Mouse (Mus musculus) 3T3-L1 (cell line): ENCODE measurements around the gene Relt.

Source experiments
- DNase-seq: peaks from one replicate; pipeline ENCODE4 v3.0.0-alpha.2; 2015; ENCODE audit warnings: low read depth, low spot score

The Relt gene

DNA sequence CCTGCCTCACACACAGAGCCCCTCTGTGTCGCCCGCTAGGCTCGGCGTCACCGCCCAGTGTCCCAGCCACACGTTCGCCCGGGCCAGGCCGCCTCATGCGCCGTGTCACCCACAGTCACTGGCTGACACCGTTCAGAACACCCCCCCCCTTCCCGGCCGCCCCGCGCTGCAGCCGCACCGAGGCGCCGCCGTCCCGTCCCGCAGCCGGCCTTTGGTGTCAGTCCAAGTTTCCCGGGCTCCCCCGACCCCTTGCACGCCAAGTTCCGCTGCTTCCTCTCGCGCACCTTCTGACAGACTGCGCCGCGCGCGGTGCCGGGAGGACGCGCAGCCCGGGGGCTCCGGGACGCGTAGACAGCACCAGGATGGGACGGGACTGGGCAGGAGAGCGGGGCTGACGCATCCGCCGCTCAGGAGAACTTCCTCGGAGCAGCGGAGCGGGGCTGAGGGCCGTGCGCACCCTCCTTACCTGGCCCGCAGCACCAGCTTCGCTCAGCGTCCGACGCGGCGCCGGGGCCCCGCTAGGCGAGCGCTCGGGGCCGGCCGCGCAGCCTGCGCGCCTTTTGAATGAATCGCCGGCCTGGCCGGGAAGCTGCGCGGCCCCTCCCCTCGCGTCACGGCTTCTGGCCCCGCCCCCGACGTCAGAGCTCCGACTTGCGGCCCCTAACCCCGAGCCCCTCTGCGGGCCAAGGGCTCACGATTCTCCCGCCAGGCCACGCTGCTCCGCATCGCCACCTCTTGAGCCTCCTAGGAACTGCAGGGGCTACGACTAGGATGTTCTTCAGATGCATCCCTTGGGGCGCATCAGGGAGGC is at the start of gene Relt:
Relt (minus strand) TSS at position 619 of the 811 bp plus-strand sequence.
- DNase-seq = peak; percentile 89

DNA sequence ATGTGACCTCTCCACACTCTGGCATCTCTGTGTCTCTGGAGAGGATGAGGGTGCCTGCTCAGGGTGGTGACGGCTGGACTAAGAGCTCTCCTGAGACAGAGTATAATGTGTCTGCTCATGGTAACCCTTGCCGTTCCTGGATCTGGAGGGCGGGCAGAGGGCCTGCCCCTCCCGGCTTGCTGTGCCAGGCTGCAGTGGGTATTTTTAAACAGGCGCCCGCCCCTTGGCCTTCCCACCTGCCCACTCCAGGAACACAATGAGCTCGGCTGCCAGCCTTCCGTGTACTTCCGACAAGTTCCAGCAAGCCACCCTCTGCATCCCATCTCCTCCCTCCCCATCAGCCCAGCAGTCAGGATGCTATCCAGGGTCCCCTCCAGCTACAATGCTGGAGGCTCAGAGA is 48.5 kb upstream of the Relt start:
- DNase-seq = no peak

DNA sequence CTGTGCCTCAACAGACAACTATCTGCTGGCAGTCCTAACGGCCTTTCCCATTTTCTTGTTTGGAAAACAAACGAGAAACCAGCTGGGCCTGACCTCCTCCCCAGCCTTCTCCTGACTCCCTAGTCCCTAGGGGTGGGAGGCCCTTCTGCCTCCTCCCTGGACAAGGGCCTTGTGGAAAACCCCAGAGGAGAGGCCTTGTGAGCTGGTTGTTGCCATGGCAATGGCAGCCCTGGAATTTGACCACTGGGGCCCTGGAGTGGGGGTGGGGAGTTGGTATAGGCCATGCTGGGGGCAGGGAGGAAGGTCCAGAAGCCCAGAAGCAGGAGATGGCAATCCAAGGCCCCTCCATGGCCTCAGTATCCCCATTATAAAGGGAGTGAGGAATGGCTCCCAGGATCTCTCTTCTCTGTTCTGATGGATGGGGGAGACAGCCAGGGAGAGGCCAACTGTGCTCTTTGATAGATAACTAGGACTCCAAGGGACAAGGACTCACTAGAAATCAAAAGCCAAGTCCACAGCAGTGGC is 48.1 kb upstream of the Relt start:
- peak; percentile 48 for DNase-seq

DNA sequence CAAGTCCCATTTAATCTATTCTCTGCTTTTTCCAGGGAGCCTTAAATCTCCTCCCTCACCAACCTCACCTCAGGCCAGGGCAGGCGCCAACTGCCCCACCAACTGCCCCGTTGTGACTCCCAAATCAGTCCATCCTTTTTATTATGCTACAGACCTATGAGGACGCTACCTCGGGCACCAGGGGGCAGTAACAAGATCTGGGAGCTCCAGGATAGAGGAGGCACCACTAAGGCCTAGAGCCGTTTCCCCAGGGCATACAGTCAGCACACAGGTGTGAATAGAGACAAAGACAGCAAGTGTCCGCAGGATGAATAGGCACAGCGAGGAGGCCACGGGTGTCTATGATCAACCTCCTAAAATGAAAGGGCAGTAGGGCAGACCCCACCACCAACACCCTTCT is 45.3 kb upstream of the Relt start:
- peak; percentile 68 for DNase-seq

DNA sequence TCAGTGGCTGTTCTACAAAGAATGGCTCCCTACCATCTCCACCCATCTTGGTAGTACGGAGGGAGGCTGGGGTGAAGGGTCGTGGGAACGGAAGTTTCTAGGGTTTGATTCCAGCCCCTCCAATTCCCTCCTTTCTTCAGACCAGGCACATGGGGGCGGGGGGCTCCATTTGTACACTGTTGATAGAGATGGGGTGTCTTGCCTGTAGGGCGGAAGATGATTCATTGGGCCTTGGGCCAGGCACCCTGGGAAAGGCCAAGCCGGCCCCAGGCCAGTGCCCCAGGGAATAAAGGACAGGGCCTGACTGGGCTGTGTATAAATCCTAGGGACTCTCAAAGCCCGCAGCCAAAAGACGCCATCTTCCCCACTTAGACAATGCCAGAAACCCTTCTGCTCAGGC is 44.8 kb upstream of the Relt start:
- peak; percentile 16 for DNase-seq

DNA sequence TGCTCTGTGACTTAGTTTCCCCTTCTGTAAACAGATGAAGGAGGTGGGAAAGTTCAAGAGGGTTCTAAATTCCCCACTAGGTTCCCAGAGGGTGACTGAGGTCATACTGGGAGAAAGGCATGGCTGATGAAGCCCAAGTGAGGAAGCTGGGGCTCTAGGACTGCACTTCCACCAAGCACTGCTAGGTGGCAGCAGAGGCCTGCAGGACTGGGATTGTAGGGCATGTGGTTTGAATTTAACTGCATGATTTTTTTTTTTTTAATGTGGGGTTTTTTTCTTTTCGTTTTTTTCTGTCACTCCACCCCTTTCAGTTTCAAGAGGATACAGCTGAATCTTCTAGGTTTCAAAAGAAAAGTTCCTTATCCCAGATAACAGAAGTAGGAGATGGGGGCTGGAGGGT is 44.0 kb upstream of the Relt start:
- DNase-seq = peak; percentile 86

DNA sequence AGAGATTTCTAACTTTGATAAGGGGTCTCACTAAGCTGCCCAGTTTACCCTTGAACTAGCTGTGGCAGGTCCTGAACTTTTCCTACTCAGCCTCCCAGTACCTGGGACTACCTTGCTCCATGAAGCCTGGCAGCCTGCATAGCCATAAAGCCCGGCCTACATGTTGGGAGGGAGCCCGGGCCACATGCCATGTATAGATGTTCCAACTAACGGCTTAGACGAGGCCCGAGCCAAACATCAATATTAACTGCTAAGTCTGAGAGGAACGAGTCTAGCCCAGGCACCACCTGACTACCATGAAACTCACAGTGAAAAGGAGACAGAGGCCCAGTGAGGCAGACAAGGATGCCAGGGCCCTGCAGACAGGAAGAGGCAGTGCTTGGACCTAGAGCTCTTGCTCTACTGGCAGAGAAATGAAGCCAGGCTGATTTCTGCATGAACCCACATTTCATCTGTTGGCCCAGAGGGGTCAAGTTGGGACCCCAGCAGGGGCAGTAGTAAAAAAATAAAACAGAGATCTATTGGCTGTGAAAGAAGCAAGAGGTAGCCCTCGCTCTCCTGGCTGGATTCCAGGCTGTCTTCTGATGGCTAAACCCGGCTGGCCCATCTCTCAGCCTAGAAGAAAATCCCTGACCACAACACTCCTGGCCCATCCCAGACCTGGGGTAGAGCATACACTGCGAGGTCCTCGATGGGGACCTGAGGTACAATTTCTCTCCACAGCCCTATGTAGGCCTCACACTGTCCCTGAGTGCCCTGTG is 43.0 kb upstream of the Relt start:
- DNase-seq = no peak

DNA sequence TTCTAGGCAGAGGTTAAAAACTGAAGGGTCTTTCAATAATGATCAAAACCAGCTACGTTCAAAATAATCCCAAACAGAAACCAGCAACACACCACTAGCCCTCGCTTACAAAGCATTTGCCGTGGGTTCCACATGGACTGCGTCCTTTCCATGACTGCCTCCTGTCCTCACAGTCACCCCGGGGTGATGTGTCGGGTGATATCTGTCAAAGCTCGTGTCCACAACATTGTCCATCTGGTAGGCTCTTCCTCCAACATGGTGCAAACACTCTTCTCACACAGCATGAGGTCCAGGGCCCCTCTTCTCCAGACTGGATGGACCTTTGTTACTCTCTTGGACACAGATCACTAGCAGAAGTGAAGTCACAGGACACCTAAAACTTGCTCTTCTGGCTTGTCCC is 41.8 kb upstream of the Relt start:
- DNase-seq = no peak

DNA sequence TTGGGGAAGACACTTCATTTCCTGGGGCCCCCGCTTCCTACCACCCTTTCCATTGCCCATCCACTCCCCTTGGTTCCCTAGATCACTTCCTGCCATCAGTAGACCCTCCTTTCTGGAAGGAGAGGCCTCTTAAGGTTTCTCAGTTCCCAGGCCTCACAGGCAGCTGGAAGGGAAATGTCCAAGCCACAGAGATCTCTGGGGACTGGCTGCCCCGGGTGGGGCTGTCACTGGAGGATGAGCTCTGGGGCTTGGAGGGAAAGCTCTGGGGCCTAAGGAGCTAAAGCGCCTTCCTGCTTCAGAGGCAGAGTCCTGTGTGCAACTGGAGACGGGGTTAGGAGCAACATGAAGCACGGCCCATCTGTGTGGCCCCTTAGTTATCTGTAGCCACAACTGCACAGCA is 41.4 kb upstream of the Relt start:
- no peak for DNase-seq

DNA sequence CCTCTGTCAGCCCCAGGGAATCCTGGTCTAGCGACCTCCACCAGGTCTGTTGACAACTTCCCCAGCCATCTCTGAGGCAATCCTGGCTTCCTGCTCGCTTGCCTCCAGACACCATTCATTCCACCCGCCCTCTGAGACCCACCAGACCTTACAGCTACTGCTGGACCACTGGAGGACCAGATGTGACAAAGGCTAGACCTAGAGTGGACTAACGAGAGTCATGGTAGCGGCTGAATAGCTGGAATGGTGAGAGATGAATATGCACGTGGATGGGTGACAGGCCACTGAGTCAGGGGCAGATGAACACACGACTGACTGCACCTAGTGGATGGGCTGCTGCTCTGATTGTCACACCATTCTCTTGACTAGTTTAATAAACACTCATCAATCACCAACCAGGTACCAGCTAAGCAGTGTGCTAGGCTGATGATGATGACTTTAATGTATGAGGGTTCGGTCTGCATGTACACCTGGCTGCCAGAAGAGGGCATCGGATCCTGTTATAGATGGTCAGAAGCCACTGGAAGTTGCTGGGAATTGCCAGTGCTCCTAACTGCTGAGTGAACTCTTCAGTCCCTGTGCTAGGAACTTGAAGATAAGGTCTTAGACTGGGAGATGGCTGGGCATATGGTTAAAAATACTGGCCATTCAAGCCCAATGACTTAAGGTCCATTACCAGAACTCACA is 39.3 kb upstream of the Relt start:
- peak; percentile 58 for DNase-seq

DNA sequence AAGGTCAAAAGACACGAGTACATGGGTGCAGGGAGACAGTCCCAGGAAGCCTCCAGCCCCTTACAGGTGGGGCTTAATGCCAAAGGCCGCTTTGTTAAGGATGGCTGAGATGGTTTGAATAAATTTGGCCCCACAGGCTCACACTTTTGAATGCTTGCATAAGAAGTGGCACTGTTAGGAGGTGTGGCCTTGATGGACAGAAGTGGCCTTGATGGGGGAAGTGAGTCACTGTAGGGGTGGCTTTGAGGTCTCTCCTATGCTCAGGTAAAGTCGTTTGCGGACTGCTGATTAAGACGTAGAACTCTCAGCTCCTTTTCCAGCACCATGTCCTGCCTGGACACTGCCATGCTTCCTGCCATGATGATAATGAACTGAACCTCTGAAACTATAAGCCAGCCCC is 34.6 kb upstream of the Relt start:
- no peak for DNase-seq

DNA sequence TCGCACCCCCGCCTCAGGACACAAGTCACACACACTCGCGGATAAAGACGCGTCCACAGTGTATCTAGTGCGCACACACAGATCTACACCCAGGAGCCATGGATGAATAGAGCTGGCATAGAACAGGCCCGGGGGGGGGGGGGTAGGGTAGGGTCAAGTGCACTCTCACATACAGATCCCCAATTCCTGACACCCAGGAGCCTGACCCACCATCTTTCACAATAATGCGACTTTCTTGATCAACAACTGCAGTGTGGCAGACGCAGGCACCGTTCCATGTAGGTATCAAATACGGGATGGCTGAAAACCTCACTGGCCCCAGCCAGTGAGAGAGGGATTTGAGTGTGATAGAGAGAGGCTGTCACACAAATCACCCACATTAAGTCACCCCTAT is 31.6 kb upstream of the Relt start:
- no peak for DNase-seq

DNA sequence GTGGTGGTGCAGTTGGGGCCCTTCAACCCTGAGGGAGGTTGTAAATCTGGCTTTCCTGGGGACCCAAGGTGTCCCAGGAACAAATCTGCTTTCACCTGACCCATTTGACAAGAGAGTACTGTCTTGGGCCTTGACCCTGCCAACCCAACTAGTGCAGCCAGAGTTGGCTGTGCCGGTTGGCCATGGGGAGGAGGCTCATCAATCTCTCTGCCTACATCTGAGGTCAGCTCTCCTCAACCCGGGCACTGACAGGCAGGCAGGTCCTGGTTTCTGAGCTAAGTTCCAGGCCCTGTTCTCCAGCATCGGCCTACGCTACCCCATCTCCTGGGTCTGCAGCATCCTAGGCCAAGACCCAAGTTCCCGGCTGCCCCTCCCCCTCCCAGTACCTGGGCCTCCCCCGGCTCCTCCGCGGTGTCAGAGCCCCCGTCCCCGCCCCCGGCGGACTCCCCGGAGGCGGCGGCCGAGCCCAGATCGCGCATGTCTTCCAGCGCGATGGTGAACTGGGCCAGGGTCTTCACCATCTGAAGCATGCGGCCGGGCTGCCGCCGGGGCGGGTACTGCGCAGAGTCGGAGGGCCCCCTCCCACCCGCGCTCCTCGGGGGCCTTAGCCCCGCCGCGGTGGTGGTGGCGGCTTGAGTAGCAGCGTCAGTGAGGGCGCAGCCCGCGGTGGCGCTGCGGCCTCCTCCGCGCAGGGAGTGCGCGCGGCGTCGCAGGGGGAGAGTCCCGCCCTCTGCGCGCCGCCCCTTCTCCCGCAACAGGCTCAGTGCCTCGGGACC is 31.0 kb upstream of the Relt start:
- no peak for DNase-seq

DNA sequence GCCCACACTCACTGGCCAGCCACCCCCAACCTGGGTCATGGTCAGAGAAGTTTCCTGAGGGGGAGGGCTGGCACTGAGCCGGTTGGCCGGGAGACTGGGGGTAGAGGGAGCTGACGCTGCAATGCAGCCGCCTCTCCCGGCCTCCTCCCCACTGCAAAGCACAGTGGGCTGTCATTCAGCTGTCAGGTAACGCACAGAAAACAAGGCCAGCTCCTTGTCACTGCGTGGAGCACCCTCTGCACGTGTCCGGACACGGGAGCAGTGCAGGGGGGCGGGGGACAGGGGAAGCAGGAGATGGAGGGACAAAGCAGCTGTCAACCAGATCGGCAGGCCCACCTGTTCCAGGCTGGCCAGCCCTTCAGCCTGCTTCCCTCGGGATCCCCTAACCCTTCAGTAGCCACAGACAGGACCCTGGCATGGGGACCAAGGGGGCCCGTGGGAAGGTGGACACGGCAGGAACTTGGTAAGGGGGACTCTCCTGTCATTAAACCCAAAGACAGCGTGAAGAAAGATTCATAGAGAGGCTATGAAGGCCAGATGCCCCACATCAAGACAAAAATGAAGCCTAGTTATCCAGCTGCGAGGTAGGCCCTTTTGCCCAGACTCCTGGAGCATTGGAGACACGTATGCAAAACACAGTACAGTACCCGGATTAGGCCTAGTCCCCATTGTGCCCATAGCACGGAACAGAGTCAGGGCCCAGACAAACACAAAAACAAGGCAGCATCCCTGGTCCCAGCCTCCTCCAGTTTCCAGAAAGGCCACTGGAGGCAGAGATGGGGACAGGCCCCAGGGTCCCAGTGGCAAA is 30.2 kb upstream of the Relt start:
- DNase-seq = no peak

DNA sequence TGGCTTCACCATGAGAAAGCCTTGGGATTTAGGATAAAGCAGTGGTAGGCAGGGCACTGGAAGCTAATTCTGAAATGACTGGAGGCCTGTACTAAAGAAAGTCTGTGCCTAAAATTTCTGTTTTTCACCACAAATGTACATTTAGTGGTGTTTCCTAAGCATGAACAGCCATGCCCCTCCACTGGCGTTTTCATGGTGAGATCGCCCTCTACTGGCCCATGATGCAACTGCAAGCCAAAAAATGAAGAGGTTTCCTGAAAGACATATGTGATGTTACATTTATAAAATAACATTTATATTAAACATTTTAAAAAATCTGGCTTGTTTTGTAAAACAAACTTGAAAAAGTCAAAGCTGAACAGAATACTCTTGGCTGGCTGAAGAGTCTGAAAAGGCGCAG is 23.3 kb upstream of the Relt start:
- DNase-seq = peak; percentile 64

DNA sequence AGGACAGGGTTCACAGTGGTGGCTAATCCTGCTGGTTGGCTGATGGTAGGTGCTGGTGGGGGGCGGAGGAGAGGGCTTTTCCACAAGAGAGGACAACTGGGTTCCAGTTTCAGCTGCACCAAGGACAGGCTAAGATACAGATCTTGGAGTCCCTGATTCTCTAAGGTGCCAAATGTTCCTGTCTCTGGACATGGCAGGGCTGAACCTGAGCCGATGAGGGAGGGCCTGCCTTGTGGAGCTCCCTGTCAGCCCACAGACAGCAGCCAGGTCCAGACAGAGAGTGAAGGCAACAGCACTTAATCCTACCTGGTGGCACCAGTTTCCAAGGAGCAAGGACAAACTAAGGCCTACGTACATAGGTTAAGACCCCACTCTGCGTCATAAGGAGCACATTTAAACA is 21.2 kb upstream of the Relt start:
- DNase-seq = no peak

DNA sequence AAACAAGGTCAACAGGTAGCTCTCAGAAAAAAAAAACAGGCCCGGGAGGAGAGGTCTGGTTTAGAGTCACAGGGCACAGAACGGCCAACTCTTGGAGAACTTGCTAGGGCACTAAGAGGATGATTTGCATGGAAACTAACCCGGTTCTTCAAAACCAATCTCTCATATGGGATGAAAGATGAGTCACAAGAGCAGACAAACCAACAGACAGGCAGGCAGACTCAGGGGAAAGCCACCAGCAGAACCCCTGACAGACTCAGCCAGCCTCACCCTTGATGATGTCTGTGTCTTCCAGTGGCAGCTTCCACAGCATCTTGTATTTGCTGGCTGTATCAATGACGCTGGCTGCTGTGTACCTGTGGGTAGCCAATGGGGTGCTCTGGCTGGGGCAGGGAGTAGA is 18.7 kb upstream of the Relt start:
- no peak for DNase-seq

DNA sequence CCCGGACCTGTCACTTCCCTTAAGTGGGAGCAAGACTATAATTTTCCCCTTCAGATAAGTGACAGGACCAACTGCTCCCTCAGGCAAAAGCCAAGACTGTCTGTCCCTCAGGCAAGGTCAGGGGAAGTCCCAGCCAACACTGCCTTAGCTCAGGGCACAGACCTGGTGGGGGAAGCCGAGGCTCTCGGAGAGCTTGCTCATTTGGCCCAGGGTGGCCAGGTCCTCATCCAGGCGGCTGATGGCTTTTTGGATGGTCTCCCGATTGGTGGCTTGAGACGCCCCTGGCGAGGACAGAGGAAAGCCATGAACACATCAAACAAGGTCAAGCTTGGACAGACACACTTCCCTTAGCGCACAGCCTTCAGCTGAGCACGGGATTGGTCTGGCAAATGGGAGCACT is 18.3 kb upstream of the Relt start:
- no peak for DNase-seq

DNA sequence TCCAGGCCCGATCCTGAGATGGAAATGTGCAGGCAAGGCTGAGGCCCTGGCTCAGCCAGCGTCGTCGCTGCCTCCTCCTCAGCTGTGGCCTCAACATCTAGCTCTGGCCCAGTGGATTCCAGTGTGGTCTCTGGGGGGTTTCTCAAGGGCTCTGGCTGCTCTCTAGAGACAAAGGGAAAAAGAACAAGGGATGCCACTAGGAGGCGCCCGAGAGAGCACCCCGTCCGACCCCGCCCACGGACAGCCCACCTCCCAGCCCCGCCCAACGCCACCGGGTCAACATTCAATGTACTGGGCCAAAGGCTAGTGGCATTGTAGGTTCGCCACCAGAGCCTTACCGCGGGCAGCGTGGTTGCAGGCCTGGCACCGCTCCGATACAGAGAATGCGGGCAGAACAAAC is 16.3 kb upstream of the Relt start:
- DNase-seq = peak; percentile 62

DNA sequence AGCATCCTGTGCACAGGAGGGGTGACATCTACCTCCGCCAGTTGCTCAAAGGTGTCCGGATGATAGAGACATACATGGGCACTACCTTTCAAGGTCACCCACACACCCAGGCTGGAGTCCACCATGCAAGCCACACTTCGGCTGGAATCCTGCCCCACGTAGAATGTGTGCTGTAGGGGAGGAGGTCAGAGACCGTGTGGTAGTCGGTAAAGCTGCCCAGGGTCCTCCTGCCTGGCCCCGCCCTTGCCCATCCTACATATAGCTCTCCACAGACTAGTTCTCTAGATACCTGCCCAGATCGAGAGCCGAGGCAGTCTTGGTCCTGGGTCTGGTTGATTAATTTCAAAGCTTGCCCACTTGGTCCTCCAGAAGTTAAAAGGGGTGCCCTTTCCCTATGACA is 13.5 kb upstream of the Relt start:
- no peak for DNase-seq

DNA sequence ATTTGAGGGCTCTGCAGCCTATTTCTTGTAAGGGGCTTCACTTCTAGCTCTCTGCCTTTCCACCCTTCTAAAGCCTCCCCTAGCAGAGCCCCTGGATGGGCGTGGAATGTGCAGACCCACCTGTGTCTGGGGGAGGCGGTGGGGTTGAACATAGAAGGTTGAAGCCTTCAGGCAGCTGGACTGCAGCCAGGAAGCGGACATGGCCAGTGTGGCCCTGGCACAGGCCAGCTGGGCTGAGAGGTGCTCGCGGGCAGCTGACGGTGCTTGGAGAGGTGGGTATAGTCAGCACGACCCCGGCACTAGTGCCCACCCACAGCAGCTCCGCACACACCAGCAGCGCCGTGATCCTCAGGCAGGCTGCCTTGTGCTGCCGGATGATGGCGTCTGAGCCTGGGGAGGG is 13.0 kb upstream of the Relt start:
- DNase-seq = no peak
